Mouse (Mus musculus) CH12.LX (cell line): ENCODE data around the gene Rtp1.

Experiments
- BHLHE40 ChIP-seq: IDR thresholded peaks from 2 replicates; pipeline ENCODE4 v1.6.1; 2011; ENCODE audit warnings: mild to moderate bottlenecking, low read depth, low read length, improper control_type of control experiment
- CTCF ChIP-seq, 2 experiments: IDR thresholded peaks in 1 of 2; conservative IDR thresholded peaks in 1 of 2; 2 replicates each; pipeline ENCODE4 v1.5.1; 2011 to 2012; ENCODE audit warnings: low read depth in 2 of 2, low read length in 2 of 2, improper control_type of control experiment in 1 of 2, inconsistent platforms in 1 of 2, mild to moderate bottlenecking in 1 of 2, moderate library complexity in 1 of 2
- GABPA ChIP-seq: IDR thresholded peaks from 2 replicates; pipeline ENCODE4 v1.6.1; 2012; ENCODE audit warnings: low read depth, low read length, improper control_type of control experiment, inconsistent platforms; ENCODE audit not compliant: insufficient replicate concordance
- MAFK ChIP-seq: IDR thresholded peaks from 2 replicates; pipeline ENCODE4 v1.6.1; 2011; ENCODE audit warnings: low read length, improper control_type of control experiment; ENCODE audit not compliant: insufficient replicate concordance
- MYC ChIP-seq: IDR thresholded peaks from 2 replicates; pipeline ENCODE4 v1.6.1; 2011; ENCODE audit warnings: low read depth, mild to moderate bottlenecking, improper control_type of control experiment, low read length
- NELFE ChIP-seq: IDR thresholded peaks from 2 replicates; pipeline ENCODE4 v1.6.1; 2011; ENCODE audit warnings: low read depth, low read length, improper control_type of control experiment
- POLR2A ChIP-seq: IDR thresholded peaks from 2 replicates; pipeline ENCODE4 v1.6.1; 2011; ENCODE audit warnings: low read depth, mild to moderate bottlenecking, improper control_type of control experiment, low read length
- RAD21 ChIP-seq: IDR thresholded peaks from 2 replicates; pipeline ENCODE4 v1.6.1; 2011; ENCODE audit warnings: low read depth, mild to moderate bottlenecking, low read length, improper control_type of control experiment, moderate library complexity
- RCOR1 ChIP-seq: conservative IDR thresholded peaks from 2 replicates; pipeline ENCODE4 v1.6.1; 2012; ENCODE audit warnings: low read depth, mild to moderate bottlenecking, inconsistent platforms, low read length, improper control_type of control experiment
- SIN3A ChIP-seq: IDR thresholded peaks from 2 replicates; pipeline ENCODE4 v1.6.1; 2012; ENCODE audit warnings: low read length, improper control_type of control experiment, inconsistent platforms
- USF1 ChIP-seq: IDR thresholded peaks from 2 replicates; pipeline ENCODE4 v1.6.1; 2014; ENCODE audit warnings: low read depth, mild to moderate bottlenecking, inconsistent platforms, low read length, improper control_type of control experiment

DNA sequence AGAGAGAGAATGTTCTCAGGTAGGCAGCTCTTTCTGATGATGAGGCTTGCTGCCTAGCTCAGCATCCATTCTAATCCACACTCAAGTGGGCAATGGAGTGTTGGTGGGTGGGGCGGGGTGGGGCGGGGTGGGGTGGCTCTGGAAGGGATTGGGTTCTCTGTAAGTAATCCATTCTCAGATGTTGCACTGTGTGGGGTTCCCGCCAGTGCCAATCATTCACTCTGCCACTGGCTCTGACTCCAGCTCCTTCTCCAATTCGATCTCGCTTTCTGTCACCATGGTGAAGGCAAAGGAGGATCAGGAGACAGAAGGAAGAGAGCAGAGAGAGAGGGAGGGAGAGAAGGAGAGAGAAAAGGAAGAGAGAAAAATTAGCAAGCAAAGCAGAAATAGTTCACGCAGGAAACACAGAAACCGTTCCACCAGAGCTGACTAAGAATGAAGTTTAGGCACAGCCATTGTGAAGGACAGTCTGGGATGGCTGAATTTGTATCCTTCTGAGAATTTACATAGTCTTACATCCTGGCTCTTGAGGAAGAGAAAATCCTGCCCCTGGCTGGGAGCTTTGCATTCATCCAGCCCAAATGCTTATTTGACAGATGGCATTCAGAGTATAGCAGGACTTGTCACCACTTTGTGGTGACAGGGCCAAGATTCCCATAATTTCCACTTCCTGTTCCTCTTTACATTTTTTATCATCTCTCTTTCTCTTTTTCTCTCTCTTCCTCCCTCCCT is 51.1 kb downstream of the Rtp1 start:
- TF ChIP-seq CTCF (conservative IDR thresholded peaks at IDR 0.05 in 1 of 2, IDR thresholded peaks at IDR 0.05 in 1 of 2; ENCODE audit: low read depth in 2 of 2, low read length in 2 of 2) (no peak), BHLHE40 (no peak), RAD21 (no peak), POLR2A (no peak), USF1 (no peak), MYC (no peak), GABPA (no peak), NELFE (no peak), RCOR1 (no peak), SIN3A (no peak), MAFK (no peak)
